Mouse (Mus musculus) intestine, embryonic 16.5 days (tissue): ENCODE measurements at regions not wholly inside any gene's neighbourhood (a gene's known extent, or its start where the extent isn't known, plus 50 kb on each side); places are given as distances from the start of the nearest gene placed in this dataset.

Experiments
- ATAC-seq: fragments of 200-750 bp; cut with Nextera tagmentation; 2 replicates; pipeline ENCODE4 v1.8.0; 2017; ENCODE audit warnings: moderate TSS enrichment, moderate library complexity
- H3K27ac ChIP-seq: fragments of 300-500 bp; sonication (generic); 2 replicates; pipeline ENCODE4 v1.5.1; 2014; ENCODE audit warnings: mild to moderate bottlenecking, low read length
- H3K27me3 ChIP-seq: fragments of 300-500 bp; sonication (generic); replicated peaks from 2 replicates; pipeline ENCODE4 v1.6.1; 2014; ENCODE audit warnings: low read length, control low read depth, mixed read lengths; ENCODE audit not compliant: control insufficient read depth, insufficient read depth
- H3K36me3 ChIP-seq: fragments of 300-500 bp; sonication (generic); 2 replicates; pipeline ENCODE4 v1.6.1; 2014; ENCODE audit warnings: low read length, control low read depth; ENCODE audit not compliant: control insufficient read depth, insufficient read depth
- H3K4me1 ChIP-seq: fragments of 300-500 bp; sonication (generic); 2 replicates; pipeline ENCODE4 v1.6.1; 2014; ENCODE audit warnings: low read length, control low read depth, mixed read lengths; ENCODE audit not compliant: control insufficient read depth, insufficient read depth
- H3K4me2 ChIP-seq: fragments of 300-500 bp; sonication (generic); 2 replicates; pipeline ENCODE4 v1.6.1; 2014; ENCODE audit warnings: low read depth, low read length, control low read depth
- H3K4me3 ChIP-seq: fragments of 300-500 bp; sonication (generic); 2 replicates; pipeline ENCODE4 v1.5.1; 2014; ENCODE audit warnings: mild to moderate bottlenecking, low read length
- H3K9ac ChIP-seq: fragments of 300-500 bp; sonication (generic); 2 replicates; pipeline ENCODE4 v1.6.1; 2014; ENCODE audit warnings: low read depth, low read length
- H3K9me3 ChIP-seq: fragments of 300-500 bp; sonication (generic); 2 replicates; pipeline ENCODE4 v1.6.1; 2016; ENCODE audit warnings: low read length, control low read depth; ENCODE audit not compliant: control insufficient read depth
- WGBS: fragments of 180-500 bp; shearing (Covaris S2); extraction: QIAGEN DNeasy Blood & Tissue Kit; methylation state at CpG from one replicate; pipeline ENCODE4 v1.1.7; 2014; 5-methylcytosine and 5-hydroxymethylcytosine counted together

DNA sequence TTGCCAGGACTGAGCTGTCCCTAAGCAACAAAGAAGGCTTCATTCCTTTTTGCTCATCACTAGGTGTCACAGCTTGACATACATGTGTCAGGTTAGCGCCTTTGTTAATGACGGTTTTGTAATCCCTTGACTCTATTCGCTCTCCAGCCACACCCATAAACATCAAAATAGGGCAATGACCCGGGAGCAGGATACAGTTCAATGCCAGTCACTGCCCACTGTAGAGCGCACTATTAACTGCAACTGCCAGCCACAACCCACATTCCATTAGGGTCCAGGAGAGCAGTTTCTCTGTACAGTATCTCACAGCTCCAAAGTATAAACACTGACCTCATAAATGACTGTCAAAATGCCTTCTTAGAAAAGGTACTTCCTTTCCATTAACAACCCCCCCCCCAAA lies 163.5 kb upstream of the Nfe2l3 start:
- H3K4me1 ChIP-seq = peaks cover 6% of the 10 kb centered on the region; the same call in 1 of the 2 replicates
- H3K27me3 ChIP-seq = no peaks in the 10 kb centered on the region
- H3K9me3 ChIP-seq = no peaks in the 10 kb centered on the region
- ATAC-seq = no peak
- no peak overlapping the region for H3K9ac ChIP-seq
- H3K4me3 ChIP-seq = no peak overlapping the region
- H3K4me2 ChIP-seq = peak overlapping the region; percentile 30
- no peaks in the 10 kb centered on the region for H3K36me3 ChIP-seq
- WGBS = 73% methylated on average over 5 of the region's 5 CpGs
- H3K27ac ChIP-seq = no peak overlapping the region

DNA sequence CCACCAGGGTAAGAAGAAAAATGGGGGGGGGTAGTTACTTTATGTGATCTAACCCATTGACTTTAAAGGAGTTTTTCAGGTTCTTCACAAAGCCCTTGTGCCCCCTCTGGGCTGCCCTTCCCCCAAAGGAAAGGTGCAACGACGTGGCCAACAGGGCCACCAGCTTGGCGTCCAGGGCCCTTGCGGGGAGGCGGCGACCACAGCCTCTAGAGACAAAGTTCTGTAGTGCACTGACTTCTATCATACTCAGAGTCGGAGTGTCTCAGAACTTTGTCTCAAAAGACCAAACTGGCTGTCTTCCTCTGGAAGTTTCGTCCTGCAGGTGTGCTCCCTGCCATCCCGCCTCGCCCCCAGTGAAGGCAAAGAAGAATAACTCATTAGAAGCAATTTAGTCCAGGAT lies 162.9 kb upstream of the Nfe2l3 start:
- Histone ChIP-seq H3K27me3 (no peaks in the 10 kb centered on the region), H3K27ac (0 out of 2 replicates have a peak overlapping the region, but pooled peaks have one; percentile 3), H3K4me3 (peak overlapping the region; percentile 84), H3K9ac (peak overlapping the region; percentile 92), H3K9me3 (no peaks in the 10 kb centered on the region), H3K4me2 (peak overlapping the region; percentile 85), H3K4me1 (peaks cover 6% of the 10 kb centered on the region; the same call in 1 of the 2 replicates), H3K36me3 (no peaks in the 10 kb centered on the region)
- 24% methylated on average over 10 of the region's 10 CpGs for WGBS
- no peak for ATAC-seq

DNA sequence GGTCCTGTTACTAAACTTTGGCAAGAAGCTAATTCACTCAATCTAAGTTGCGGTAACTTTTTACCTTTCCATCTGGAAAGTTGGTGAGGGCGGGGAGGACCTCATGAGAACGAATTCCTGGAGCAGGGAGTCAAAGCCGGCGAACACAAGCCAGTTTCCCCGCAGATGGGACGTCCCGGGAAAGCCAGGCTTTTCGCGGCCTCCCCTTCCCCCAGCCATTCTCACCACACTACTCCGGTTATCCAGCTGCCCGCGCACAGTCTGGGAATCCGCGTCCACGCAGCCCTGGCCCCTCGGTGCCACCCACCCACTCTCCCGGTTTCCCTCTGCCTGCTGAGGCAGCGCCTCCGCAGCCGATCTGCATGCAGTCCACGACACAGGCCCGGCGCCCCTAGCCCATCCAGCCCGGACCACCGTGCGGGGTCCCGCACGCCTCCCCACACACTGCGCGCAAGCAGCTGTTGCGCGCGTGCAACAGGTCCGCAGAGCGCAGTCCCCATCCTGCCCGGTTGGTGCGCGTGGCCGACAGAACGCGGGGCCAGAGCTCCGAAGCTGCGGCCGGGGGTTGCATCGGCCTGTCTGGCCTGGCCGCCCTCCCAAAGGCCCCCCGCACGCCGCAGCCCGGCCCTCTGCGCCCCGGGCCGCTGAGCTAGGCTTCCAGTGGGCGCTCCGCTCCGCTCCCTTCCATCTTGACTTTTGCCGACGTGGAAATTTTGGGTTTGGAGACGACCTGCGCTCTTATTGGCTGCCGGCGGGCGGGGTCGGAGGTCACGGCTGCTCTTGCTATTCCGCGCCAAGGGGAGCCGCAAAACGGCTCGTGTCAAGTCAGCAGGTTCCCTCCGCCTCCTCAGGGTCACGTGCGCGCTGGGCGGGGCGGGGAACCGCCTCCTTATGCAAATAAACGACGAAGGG lies 162.0 kb upstream of the Nfe2l3 start:
- Histone ChIP-seq H3K9me3 (no peaks in the 10 kb centered on the region), H3K4me3 (peak overlapping the region; percentile 84), H3K4me2 (peak overlapping the region; percentile 85), H3K9ac (peak overlapping the region; percentile 92), H3K4me1 (peaks cover 6% of the 10 kb centered on the region; the same call in 1 of the 2 replicates), H3K27me3 (no peaks in the 10 kb centered on the region), H3K36me3 (no peaks in the 10 kb centered on the region), H3K27ac (peak overlapping the region; percentile 78)
- under 1% methylated on average over 80 of the region's 80 CpGs for WGBS
- peak; percentile 91 for ATAC-seq

DNA sequence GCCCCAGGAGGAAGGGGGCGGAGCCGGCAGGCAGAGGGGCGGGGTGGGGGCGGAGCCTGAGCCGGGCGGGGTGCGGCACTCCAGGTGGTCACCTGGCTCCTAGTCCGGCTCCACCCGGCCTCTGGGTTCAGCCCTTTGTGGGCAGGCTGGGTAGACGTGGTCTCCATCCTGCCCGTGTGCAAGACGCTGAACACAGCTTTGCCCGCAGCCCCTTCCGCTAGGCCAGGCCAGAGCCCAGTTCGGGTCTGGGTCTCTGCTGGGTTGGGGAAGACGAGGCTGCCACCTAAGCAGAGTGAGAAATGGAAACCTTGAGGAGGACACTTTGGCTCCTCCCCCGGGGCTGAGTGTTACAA lies 161.4 kb upstream of the Nfe2l3 start:
- H3K9me3 ChIP-seq = no peaks in the 10 kb centered on the region
- no peaks in the 10 kb centered on the region for H3K27me3 ChIP-seq
- H3K36me3 ChIP-seq = no peaks in the 10 kb centered on the region
- H3K4me2 ChIP-seq = peak overlapping the region; percentile 85
- peaks cover 6% of the 10 kb centered on the region; the same call in 1 of the 2 replicates for H3K4me1 ChIP-seq
- peak; percentile 87 for ATAC-seq
- 2% methylated on average over 17 of the region's 17 CpGs for WGBS
- peak overlapping the region; percentile 92 for H3K9ac ChIP-seq
- peak overlapping the region; percentile 84 for H3K4me3 ChIP-seq
- H3K27ac ChIP-seq = peak overlapping the region; percentile 50

DNA sequence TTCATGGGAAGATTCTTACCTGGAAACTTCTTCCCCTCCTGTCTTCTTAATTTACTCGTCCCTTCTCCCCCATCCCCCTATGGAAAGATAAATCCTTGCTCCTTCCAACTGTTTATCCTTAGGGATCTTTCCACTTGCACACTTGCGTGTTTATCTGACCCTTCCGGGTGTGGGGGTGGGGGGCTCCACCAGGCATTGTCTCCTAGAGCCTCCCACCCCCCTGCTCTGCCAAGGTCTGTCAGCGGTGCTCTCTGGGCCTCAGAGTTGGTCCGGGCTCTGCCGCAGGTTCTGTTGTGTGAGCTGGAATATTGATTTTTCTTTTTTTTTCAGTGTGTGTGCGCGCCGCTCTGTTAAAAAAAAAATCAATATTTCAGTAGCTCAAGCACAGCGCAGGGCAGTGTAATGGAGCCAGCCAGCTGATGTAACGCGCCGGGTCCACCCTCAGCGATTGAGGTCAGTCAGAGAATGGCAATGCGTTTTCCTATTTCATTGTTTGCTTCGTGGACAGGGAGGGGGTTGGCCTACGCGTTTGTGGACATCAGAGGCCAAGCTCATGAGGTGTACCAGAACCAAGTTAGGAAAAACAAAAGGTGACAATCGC lies 160.2 kb upstream of the Nfe2l3 start:
- no peaks in the 10 kb centered on the region for H3K27me3 ChIP-seq
- H3K4me3 ChIP-seq = peak overlapping the region; percentile 14
- H3K36me3 ChIP-seq = no peaks in the 10 kb centered on the region
- H3K9ac ChIP-seq = 0 out of 2 replicates have a peak overlapping the region, but pooled peaks have one; percentile 11
- peak overlapping the region; percentile 37; the same call in 1 of the 2 replicates for H3K4me2 ChIP-seq
- no peak for ATAC-seq
- H3K27ac ChIP-seq = no peak overlapping the region; the same call in 1 of the 2 replicates
- WGBS = 54% methylated on average over 19 of the region's 19 CpGs
- no peaks in the 10 kb centered on the region for H3K9me3 ChIP-seq
- H3K4me1 ChIP-seq = peaks cover 6% of the 10 kb centered on the region; the same call in 1 of the 2 replicates

DNA sequence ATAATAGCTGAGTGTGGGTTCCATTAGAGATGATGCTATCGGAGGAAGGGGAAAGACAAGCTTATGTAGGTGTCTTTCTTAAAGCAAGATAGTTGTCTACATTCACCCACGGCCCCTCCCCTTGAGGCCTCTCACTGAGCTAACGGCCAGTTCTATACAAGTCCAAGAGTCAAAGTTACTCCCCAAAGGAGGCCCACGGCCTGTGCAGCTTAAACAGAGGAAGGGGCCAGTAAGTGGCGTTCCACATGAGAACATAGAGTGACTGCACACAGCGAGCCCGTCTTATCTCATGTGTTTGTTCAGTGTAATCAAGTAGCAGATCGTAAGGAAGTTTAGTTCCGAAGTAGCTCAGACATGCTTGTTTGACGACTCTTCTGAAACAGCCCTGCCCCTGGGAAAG lies 153.0 kb upstream of the Nfe2l3 start:
- peaks cover 8% of the 10 kb centered on the region for H3K4me1 ChIP-seq
- no peaks in the 10 kb centered on the region for H3K36me3 ChIP-seq
- no peaks in the 10 kb centered on the region for H3K27me3 ChIP-seq
- H3K4me2 ChIP-seq = no peak overlapping the region
- no peaks in the 10 kb centered on the region for H3K9me3 ChIP-seq
- no peak overlapping the region for H3K4me3 ChIP-seq
- WGBS = 57% methylated on average over 10 of the region's 10 CpGs
- H3K27ac ChIP-seq = no peak overlapping the region
- H3K9ac ChIP-seq = no peak overlapping the region
- ATAC-seq = peak; percentile 77

DNA sequence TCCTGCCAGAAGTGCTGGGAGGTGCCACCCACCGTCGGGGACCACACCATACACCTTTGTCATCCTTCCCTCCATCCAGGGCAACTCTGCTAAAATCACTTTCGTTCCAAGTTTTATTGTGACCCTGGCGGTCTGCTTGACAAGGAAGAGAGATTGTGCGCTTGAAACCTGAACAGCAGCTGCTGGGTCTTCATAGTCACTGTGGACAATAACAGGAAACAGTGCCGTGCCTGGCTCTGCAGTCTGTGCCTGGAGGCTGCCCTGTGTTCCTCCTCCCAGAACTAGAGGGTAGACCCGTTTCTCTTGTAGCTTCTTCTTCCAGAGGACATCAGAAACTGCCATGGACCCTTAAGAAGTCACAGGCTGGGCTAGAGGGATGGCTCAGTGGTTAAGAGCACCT lies 152.2 kb upstream of the Nfe2l3 start:
- Histone ChIP-seq H3K27me3 (no peaks in the 10 kb centered on the region), H3K9ac (no peak overlapping the region), H3K4me3 (no peak overlapping the region), H3K36me3 (no peaks in the 10 kb centered on the region), H3K4me2 (no peak overlapping the region), H3K4me1 (peaks cover 8% of the 10 kb centered on the region), H3K9me3 (no peaks in the 10 kb centered on the region), H3K27ac (no peak overlapping the region)
- no peak; the same call in 1 of the 2 replicates for ATAC-seq
- WGBS = 48% methylated on average over 7 of the region's 7 CpGs

DNA sequence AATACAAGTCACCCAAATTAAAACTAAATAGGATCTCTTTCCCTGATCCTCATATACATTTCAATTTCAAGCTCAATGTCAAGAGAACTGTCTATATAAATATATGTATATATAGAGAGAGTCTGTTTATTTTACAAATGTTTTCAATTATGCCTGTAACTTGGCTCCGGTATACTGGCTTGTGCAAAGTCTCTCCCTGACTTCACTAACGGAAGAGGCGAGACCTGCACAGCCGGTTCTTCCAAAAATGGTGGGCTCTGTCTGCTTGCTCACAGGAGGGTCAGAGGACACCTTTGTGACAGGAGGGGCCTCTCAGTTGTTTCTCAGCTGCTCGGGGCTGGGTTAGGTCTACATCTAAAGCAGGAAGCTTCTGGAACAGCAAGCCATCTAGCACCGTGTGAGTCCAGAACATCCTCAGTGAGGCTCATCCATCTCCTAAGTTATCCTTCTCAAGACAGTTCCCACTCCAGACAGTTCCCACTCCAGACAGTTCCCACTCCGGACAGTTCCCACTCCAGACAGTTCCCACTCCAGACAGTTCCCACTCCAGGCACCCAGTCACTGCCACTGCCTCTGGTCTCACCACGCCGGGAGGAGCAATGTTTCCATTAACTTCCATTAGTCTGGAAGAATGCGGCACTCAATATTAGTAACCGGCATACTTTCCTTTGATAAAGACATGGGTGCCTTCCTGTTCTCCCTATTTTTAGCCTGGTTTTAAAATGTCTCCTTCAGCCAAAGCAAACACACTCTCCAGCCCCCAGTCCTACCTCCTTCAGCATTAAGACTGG lies 148.4 kb upstream of the Nfe2l3 start:
- Histone ChIP-seq H3K4me3 (no peak overlapping the region), H3K36me3 (no peaks in the 10 kb centered on the region), H3K4me1 (peaks cover 8% of the 10 kb centered on the region), H3K9ac (no peak overlapping the region), H3K27ac (no peak overlapping the region), H3K27me3 (no peaks in the 10 kb centered on the region), H3K4me2 (no peak overlapping the region), H3K9me3 (no peaks in the 10 kb centered on the region)
- WGBS = 53% methylated on average over 11 of the region's 11 CpGs
- peak; percentile 53 for ATAC-seq

DNA sequence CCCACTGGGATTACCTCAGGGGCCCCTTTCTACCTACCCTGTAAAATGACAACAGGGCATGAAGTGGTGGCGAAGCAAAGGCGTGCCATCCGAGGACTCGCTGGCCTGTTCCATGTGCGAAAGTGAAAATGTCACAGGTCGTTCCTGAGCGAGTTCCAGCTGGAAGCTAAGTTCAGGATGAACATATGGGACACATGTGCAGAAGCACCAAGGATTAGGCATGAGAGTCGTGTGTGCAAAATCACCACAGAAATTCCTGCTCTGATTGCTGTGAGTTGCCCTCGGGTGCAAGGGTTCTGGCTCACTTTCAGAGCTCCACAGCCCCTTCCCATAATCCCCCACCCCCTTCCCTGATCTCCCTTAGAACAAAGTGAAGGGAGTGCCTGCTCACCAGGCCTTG lies 147.6 kb upstream of the Nfe2l3 start:
- Histone ChIP-seq H3K27ac (no peak overlapping the region), H3K4me1 (peaks cover 6% of the 10 kb centered on the region), H3K27me3 (no peaks in the 10 kb centered on the region), H3K9ac (no peak overlapping the region), H3K4me3 (no peak overlapping the region), H3K9me3 (no peaks in the 10 kb centered on the region), H3K4me2 (no peak overlapping the region), H3K36me3 (no peaks in the 10 kb centered on the region)
- WGBS = 83% methylated on average over 9 of the region's 9 CpGs
- no peak for ATAC-seq
